Mouse (Mus musculus): Measurements from ENCODE around the gene Amd1.

Amd1 gene

GRCm38 (mm10) chr10:40256716-40257115 lies 45.3 kb downstream of the Amd1 start:
- DNase-seq (ENCODE audit: low read depth, low spot score) = peak; percentile 89

- no peak for DNase-seq (ENCODE audit: low read depth, low spot score)
Measured at GRCm38 (mm10) chr10:40250969-40251368, 51.0 kb downstream of the Amd1 start.

GRCm38 (mm10) chr10:40249625-40250024 lies 52.4 kb downstream of the Amd1 start:
- DNase-seq (ENCODE audit: low read depth, low spot score) = no peak

GRCm38 (mm10) chr10:40247166-40247716 lies 54.7 kb downstream of the Amd1 start:
- no peak for DNase-seq (ENCODE audit: low read depth, low spot score)

GRCm38 (mm10) chr10:40246374-40247165 lies 55.4 kb downstream of the Amd1 start, which contains the start of gene Rpf2:
Gene Rpf2 (minus strand): TSS chr10:40247036.
- peak; percentile 95 for DNase-seq (ENCODE audit: low read depth, low spot score)

- DNase-seq (ENCODE audit: low read depth, low spot score) = no peak
Measured at GRCm38 (mm10) chr10:40237826-40238225, 64.2 kb downstream of the Amd1 start.

Data from ZHBTc4 (cell line).